Comparison of ENCODE assay signal across 8 mouse cellular contexts in the genomic region with DNA sequence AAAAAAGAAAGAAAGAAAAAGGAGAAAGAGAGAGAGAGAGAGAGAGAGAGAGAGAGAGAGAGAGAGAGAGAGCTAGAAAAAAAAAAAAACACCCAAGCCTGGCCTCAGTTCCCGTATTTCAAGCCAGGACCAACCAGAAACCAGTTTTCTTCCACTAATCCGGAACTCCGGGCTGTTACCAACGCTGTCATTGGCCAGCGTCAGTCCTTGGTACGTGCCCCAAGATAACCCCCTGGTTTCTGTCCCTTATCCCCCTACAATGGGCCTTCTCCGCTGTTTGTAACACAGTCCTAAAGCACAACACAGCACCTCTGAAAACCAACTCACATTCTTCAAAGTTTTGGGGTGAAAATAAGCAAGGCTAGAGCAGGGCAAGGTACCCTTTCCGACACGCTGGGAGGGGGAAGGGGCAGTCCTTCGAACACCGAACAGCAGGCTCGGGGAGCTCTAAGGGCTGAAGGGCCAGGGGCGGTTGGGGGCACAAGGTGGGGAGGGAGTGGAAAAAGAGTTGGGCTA. TPM values are rescaled to one million over a fixed set of nuclear protein-coding genes. Genes with fewer than 3 reads are reported as not detected.
DNase-seq lines count a peak whose midpoint lies in the region; ATAC-seq lines count a peak whose summit lies in the region.

No protein-coding gene starts in this region.

- peak overlapping the region; percentile 88 for H3K27ac ChIP-seq in hindbrain, embryonic 13.5 days

- peak overlapping the region; percentile 61 for H3K4me3 ChIP-seq in hindbrain, embryonic 13.5 days

- H3K36me3 ChIP-seq in hindbrain, embryonic 13.5 days, result no peaks in the 10 kb centered on the region

- H3K4me1 ChIP-seq in hindbrain, embryonic 13.5 days (replicated peaks), result no peaks in the 10 kb centered on the region

- no peaks in the 10 kb centered on the region for H3K27me3 ChIP-seq in hindbrain, embryonic 13.5 days

- 14% methylated on average over 13 of the region's 13 CpGs for WGBS in hindbrain, embryonic 13.5 days

- no peaks in the 10 kb centered on the region for H3K9me3 ChIP-seq in hindbrain, embryonic 13.5 days

- peak; percentile 78 for ATAC-seq in hindbrain, embryonic 13.5 days (ENCODE audit: low FRiP score)

- peak overlapping the region; percentile 76 for H3K9ac ChIP-seq in hindbrain, embryonic 13.5 days

- H3K4me2 ChIP-seq in hindbrain, embryonic 13.5 days, result peak overlapping the region; percentile 56

- DNase-seq in Muller cell, postnatal 12 days (ENCODE audit: inconsistent ontology term), result peak; percentile 82
- DNase-seq in cerebellum, adult 9-11 months, result peak; percentile 85
- DNase-seq in frontal cortex, postnatal 10 days (ENCODE audit: low spot score in 2 of 2), result peak; percentile 67 to 80
- peak; percentile 53 to 66 for DNase-seq in layer of hippocampus, postnatal 25 days (ENCODE audit: extremely low spot score in 1 of 2, low spot score in 1 of 2)
- DNase-seq in lung, postnatal 25 days (ENCODE audit: low spot score), result peak; percentile 88
- peak; percentile 87 for DNase-seq in retina, embryonic 14.5 days (ENCODE audit: low spot score)
- peak; percentile 77 for DNase-seq in thymus, postnatal 4 days

RNA-seq across cellular contexts. Expression of a gene that starts 1.4 kb away (rescaled TPM):
- polyA plus RNA-seq in hindbrain, embryonic 13.5 days (2015; fragmentation: Nextera tagmentation; extraction: Ambion mirVana), result 3.5 and 4.5 TPM in 2 replicates
- 10 to 100 TPM; 14.0 to 17.3 TPM for total RNA-seq in layer of hippocampus, postnatal 25 days (2021)

Comparison
In these comparisons a context has a peak if more than half of its experiments do, and no peak if none do; other contexts are left out.
1. Peak in every context shown above with its lines: DNase-seq, ATAC-seq, H3K4me3 ChIP-seq and H3K27ac ChIP-seq.